Mouse (Mus musculus): ENCODE data around the gene Ptprh. TPM values are rescaled to one million over a fixed set of nuclear protein-coding genes. Genes with fewer than 3 reads are reported as not detected.

Gene Ptprh
- total RNA-seq (2021): under 1 TPM; 0.27 to 0.42 TPM

- DNase-seq (ENCODE audit: extremely low spot score in 1 of 2, low spot score in 1 of 2): no peak
Measured at GRCm38 (mm10) chr7:4603873-4604272, at the start of gene Ptprh. Gene Ptprh, minus strand, starts transcription at chr7:4604041.

- no peak for DNase-seq (ENCODE audit: extremely low spot score in 1 of 2, low spot score in 1 of 2)
Measured at GRCm38 (mm10) chr7:4653351-4653750, 49.5 kb upstream of the Ptprh start.

GRCm38 (mm10) chr7:4652726-4653125 lies 48.9 kb upstream of the Ptprh start:
- DNase-seq (ENCODE audit: extremely low spot score in 1 of 2, low spot score in 1 of 2): no peak

GRCm38 (mm10) chr7:4651581-4651980 lies 47.7 kb upstream of the Ptprh start:
- DNase-seq (ENCODE audit: extremely low spot score in 1 of 2, low spot score in 1 of 2): no peak

- no peak for DNase-seq (ENCODE audit: extremely low spot score in 1 of 2, low spot score in 1 of 2)
Measured at GRCm38 (mm10) chr7:4647992-4648391, 44.2 kb upstream of the Ptprh start.

GRCm38 (mm10) chr7:4647291-4647690 lies 43.5 kb upstream of the Ptprh start:
- no peak for DNase-seq (ENCODE audit: extremely low spot score in 1 of 2, low spot score in 1 of 2)

GRCm38 (mm10) chr7:4646806-4647205 lies 43.0 kb upstream of the Ptprh start:
- DNase-seq (ENCODE audit: extremely low spot score in 1 of 2, low spot score in 1 of 2): no peak

GRCm38 (mm10) chr7:4643225-4643624 lies 39.4 kb upstream of the Ptprh start:
- no peak for DNase-seq (ENCODE audit: extremely low spot score in 1 of 2, low spot score in 1 of 2)

- DNase-seq (ENCODE audit: extremely low spot score in 1 of 2, low spot score in 1 of 2): no peak
Measured at GRCm38 (mm10) chr7:4641956-4642355, 38.1 kb upstream of the Ptprh start.

- no peak for DNase-seq (ENCODE audit: extremely low spot score in 1 of 2, low spot score in 1 of 2)
Measured at GRCm38 (mm10) chr7:4641155-4641554, 37.3 kb upstream of the Ptprh start.

GRCm38 (mm10) chr7:4636179-4636578 lies 32.3 kb upstream of the Ptprh start:
- DNase-seq (ENCODE audit: extremely low spot score in 1 of 2, low spot score in 1 of 2): no peak

GRCm38 (mm10) chr7:4631031-4631430 lies 27.2 kb upstream of the Ptprh start, which contains the start of gene Tmem86b:
Gene Tmem86b, minus strand, starts transcription at chr7:4631422.
- no peak for DNase-seq (ENCODE audit: extremely low spot score in 1 of 2, low spot score in 1 of 2)

- no peak for DNase-seq (ENCODE audit: extremely low spot score in 1 of 2, low spot score in 1 of 2)
Measured at GRCm38 (mm10) chr7:4630198-4630597, 26.4 kb upstream of the Ptprh start.

GRCm38 (mm10) chr7:4629586-4629985 lies 25.7 kb upstream of the Ptprh start:
- DNase-seq (ENCODE audit: extremely low spot score in 1 of 2, low spot score in 1 of 2): no peak

GRCm38 (mm10) chr7:4625928-4626327 lies 22.1 kb upstream of the Ptprh start:
- DNase-seq (ENCODE audit: extremely low spot score in 1 of 2, low spot score in 1 of 2): no peak

GRCm38 (mm10) chr7:4624343-4624742 lies 20.5 kb upstream of the Ptprh start:
- DNase-seq (ENCODE audit: extremely low spot score in 1 of 2, low spot score in 1 of 2): no peak

- peak in 1 of 2 experiments; percentile 61 for DNase-seq (ENCODE audit: extremely low spot score in 1 of 2, low spot score in 1 of 2)
Measured at GRCm38 (mm10) chr7:4623544-4624189, 19.8 kb upstream of the Ptprh start.

- no peak for DNase-seq (ENCODE audit: extremely low spot score in 1 of 2, low spot score in 1 of 2)
Measured at GRCm38 (mm10) chr7:4619979-4620378, 16.1 kb upstream of the Ptprh start.

GRCm38 (mm10) chr7:4613740-4614403 lies 10.0 kb upstream of the Ptprh start:
- DNase-seq (ENCODE audit: extremely low spot score in 1 of 2, low spot score in 1 of 2): no peak

GRCm38 (mm10) chr7:4612956-4613355 lies 9.1 kb upstream of the Ptprh start:
- DNase-seq (ENCODE audit: extremely low spot score in 1 of 2, low spot score in 1 of 2): no peak

- DNase-seq (ENCODE audit: extremely low spot score in 1 of 2, low spot score in 1 of 2): no peak
Measured at GRCm38 (mm10) chr7:4612386-4612785, 8.5 kb upstream of the Ptprh start.

GRCm38 (mm10) chr7:4611921-4612341 lies 8.1 kb upstream of the Ptprh start:
- no peak for DNase-seq (ENCODE audit: extremely low spot score in 1 of 2, low spot score in 1 of 2)
